Mouse (Mus musculus) c-Kit-negative CD71-positive TER-119-positive erythroid progenitor cells, embryonic 14.5 days (primary cell): ENCODE data around the gene Psma4.
"Not testable (repeated sequence)": the region's sequence is repeated elsewhere in the genome, so short reads cannot be mapped to it uniquely, and the experiment has no call there.

Experiments used
- DNase-seq: peaks from one replicate; pipeline ENCODE4 v3.0.0-alpha.2; 2013; ENCODE audit warnings: low read depth, low spot score

The Psma4 gene

DNA sequence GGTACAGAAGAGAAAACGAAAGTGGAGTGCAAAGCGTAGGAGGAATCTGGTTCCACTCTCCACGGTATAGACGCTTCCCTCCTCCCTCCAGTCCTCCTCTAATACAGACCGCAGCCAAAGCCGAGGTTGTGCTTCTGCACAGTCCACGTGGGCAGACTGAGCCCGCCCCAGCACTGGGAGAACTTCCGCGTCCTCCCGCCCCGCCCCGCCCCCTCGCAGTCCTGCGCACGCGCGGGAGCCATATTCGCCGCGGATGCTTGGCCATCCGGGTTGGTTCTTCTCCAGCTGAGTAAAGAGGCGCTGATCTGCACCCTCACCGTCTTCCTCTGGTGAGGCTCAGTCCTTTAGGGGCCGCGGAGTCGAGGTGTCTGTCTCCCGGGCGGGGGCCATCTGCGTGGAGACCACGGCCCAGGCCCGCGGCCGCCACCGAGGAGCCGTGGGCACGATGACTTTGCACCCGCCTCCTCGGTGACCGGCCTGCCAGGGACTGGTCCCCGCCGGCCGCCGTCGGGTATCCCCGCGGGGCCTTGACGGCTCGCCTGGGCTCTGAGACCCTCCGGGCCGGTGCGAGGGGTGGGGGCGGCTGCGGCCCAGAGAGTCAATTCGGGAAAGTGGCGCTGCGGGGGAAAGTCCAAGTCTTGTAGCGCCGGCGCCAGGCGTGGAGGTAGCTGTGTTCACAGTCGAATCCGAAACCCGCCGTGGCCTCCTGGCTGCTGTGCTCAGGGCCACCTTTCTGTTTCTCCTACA is at the start of gene Psma4, which contains the start of gene AY074887:
TSS of gene Psma4 (plus strand) at position 216 of the 747 bp plus-strand sequence.
TSS of gene AY074887 (minus strand) at position 424 of the 747 bp plus-strand sequence.
- peak; percentile 84 for DNase-seq

DNA sequence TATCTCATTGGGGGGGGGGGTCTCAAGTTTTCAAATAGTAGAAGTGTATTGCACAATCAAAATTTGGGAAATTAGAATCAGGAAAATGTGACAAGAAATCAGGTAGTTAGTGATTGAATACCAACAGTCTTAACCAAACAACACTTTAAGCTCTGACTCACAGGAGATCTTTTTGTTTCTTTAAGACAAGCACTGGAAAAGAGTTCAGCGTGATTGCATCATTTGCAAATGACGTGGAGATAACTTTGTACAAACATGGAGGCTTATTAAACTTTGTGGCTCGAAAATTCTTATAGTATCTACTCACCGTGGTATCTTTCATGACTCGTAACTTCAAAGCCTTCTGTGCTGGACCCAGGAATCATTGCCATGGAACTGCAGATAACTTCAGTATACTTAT is 41.1 kb upstream of the Psma4 start:
- DNase-seq = no peak

DNA sequence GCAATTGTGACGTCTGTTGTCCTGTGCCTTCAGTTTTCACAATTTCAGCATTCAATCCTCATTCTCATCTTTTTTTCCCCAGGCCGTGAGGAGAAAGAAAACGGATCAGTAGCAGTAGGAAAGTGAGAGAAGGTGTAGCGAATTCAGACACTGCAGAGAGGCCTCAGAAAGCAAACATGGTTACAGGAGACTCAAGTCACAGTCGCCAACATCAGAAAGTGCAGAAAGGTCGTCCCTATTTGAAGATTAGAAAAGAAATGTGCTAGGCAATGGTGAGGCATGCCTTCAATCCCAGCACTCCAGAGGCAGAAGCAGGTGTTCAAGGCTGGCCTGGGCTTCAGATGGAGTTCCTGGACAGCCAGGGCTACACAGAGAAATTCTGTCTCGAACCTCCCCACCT is 35.0 kb upstream of the Psma4 start:
- no peak for DNase-seq

DNA sequence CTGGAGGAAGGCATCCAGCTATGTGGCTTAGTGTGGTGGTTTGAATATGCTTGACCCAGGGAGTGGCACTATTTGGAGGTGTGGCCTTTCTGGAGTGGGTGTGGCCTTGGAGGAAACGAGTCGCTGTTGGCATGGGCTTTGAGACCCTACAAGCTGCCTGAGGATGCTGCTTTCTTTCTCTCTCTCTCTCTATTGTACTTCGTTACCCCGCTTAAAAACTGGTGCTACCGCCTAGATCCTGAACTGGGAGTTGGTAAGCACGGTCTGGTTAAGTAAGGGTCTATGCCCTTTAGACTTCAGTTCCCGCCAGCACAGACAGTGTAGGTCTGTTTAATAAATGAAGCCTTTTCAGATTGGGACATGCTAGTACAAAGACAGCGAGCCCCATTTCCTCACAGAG is 34.2 kb upstream of the Psma4 start:
- no peak for DNase-seq

DNA sequence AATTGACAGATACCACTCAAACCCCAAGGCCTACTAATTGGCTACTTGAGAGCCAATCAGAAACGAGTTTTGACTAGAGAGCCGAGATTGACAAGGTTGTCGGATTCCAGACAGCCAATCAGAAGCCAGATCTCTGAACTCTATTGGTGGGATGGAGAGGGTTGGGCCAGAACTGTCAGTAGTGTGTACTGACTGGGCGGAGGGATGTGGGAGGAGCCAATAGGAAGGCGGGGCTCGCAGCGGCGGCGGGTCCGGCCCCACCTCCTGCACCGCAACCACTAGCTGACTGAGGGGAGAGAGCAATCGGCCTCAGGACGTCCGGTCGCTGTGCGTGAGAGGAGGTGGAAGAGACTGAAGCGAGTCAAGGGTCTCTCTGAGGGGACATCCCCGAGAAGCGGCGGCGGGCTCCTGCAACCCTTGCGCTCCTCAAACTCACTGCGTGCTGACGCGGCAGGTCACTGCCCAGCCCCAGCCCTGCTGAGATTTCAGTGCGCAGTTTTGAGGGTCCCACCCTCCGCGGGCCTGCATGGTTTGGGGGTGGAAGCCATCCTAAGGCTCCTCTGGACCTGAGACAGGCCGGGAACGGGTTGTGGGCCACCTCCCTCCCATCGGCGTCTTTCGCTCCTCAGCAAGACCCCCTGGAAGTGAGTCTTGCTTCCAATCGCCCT is 33.4 kb upstream of the Psma4 start, which contains the start of gene Hykk:
TSS of gene Hykk (plus strand) at position 274 of the 668 bp plus-strand sequence.
- peak; percentile 25 for DNase-seq

DNA sequence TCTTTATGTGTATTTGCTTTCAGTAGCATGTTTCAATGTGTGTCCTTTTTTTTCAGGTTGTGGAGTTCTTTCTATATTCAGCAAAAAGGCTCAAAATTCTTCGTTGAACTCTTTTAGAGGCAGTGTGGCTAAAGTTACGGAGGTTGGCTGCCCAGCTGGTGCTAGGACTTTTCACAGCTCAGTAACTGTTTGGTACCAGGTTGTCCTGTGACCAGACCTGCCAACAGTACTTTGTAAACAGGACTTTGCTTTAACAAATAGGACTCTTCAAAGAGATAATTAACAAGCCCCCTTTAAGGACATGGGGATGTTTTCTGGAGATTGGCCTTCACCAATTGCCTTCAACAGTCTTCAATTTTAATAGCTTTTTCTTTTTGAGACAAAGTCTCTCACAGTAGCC is 32.4 kb upstream of the Psma4 start:
- no peak for DNase-seq

DNA sequence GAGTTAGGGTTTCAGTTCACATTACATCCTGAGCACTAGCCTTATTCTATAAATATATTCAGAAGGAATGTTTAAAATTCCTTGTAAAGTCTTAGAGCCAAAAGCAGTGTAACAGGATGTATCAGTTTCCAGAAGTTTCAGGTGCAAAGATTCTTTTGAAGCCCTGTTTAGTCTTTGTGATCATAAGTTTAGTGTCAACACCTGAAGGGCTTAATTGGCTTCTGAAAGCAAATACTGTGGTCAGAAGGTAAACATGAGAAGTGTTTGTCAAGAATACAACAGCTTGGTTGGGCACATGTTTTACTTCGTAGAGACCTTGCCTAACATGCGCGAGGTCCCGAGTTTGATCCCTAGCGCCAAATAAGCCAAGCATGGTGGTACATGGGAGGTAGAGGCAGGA is 31.8 kb upstream of the Psma4 start:
- DNase-seq = no peak

DNA sequence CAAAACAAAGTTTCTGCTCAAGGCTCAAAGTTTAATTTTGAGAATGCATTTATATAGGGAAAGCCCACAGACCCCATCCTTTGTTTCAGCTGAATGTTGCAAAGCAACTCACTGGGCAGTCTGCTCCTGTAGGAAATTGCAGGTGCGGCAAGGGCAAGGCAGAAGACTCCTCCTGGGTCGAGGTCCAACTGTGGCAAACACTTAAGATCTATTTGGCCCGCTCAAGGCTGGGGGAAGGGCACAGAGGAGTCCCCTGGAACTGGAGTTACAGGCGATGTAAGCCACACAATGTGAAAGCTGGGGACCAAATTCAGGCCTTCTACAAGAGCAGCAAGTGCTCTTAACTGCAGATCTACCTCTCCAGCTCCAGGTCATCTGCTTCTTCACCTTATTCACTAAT is 30.6 kb upstream of the Psma4 start:
- no peak for DNase-seq

DNA sequence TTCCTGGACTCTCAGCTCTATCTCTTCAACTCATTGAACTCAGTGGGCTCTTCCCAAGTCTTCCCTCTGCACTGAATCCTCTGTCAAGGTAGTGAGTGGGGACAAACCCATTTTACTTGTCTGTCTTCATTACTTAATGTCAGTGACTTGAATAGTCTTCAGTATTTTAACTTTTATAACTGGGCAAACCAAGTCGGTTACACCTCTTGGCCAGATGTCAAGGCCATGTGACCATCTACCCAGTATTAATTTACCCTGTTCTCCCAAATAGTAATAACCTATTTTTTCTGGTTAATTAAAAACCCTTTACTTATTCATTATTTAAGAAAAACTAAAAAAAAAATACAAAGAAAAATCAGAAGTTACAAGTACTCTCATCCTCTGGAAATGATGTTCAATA is 19.8 kb upstream of the Psma4 start:
- no peak for DNase-seq

DNA sequence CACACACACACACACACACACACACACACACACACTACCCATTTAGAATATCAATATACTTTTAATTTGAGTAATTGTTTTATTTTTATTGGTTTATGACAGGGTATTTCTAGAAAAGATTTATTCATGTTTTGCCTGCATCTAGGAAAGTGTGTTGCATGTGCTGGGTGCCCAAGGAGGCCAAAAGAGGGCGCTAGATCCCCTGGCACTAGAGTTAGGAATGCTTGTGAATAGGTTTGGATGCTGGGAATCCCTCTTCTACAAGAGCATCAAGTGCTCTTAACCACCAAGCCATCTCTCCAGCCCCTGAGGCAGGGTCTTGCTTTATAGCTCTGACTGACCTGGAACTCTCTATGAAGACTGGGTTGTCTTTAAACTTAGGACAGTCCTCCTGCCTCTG is 18.8 kb upstream of the Psma4 start:
- no peak for DNase-seq

DNA sequence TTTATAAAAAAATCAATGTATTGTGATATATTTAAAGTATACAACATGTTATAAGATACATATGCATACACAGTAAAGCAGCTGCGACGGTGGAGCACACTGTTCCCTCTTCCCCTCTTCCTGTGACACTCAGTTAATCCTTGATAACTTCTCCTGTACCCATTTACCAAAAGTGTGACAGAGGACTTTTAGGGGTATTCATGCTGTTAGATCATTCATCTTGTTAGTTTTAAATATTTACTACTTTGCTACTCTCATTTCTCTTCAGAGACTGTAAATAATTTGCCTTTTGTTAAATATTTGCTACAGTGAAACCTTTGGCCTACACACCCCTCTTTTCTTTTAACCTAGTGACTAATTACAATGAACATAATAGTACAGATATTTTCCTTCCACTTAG is 18.2 kb upstream of the Psma4 start:
- DNase-seq = no peak

DNA sequence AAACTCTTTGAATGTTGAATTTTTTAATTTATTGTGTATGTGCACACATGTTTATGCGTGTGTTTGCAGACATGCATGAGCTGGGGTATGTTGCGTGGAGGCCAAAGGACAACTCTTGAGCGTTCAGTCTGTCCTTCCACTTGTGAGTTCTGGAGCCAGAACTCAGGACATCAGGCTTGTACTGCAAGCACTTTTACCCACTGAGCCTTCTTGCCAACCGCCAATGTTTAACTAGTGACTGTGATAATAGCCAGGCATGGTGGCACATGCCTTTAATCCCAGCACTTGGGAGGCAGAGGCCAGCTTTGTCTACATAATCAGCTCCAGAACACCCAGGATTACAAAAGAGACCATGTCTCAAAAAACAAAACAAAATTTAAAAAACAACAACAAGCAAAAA is 8.5 kb upstream of the Psma4 start:
- DNase-seq = no peak

DNA sequence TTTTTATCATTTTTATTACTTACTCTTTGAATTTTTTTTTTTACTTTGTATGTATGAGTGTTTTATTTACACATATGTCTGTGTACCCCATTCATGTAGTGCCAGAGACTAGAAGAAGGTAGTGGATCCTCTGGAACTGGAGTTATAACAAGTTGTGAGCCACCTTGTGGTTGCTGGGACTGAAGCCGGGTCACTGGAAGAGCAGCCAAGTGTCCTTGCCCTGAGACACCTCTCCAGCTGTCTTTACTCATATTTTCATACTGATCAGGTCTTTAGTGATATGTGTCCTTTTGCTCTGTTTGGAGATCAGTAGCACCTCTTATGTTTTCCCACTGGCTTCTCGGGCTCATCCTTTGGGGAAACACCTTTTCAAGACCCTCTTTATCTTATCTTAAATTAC is 6.1 kb upstream of the Psma4 start:
- DNase-seq = no peak

DNA sequence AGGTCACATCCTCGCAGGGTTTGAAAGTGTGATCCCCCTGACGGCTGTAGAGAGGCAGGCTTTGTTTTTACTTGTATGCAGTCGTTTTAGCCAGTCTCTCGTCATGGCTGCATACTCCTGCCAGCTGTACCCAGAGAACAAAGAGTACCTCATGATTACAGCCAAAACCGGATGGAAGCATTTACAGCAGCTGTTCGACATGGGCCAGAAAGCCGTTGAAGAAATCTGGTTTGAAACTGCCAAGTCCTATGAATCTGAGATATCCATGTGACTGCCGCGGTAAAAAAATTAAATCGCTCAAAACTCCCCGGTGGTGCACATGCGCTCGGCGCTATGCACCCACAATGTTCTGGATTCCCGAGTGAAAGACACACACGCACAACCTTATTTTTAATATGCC is 4.3 kb upstream of the Psma4 start:
- no peak for DNase-seq

DNA sequence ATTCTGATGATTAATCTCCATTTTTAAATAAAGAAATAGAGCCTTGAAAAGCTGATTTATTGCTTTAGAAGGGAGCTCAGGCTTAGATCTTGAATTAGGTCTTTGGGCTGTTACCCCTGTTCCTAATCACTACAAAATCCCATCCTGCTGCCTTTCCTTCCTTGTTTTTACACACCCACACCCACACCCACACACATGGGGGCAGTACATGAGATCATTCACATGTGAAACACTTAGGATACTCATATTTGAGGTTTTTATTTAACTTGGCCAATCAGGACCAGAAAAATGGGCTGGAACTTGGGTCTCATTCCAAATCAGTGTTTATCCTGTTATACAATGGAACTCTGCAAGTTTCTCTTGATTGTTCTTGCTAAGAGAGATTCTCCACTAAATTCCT is 1.1 kb upstream of the Psma4 start:
- no peak for DNase-seq

DNA sequence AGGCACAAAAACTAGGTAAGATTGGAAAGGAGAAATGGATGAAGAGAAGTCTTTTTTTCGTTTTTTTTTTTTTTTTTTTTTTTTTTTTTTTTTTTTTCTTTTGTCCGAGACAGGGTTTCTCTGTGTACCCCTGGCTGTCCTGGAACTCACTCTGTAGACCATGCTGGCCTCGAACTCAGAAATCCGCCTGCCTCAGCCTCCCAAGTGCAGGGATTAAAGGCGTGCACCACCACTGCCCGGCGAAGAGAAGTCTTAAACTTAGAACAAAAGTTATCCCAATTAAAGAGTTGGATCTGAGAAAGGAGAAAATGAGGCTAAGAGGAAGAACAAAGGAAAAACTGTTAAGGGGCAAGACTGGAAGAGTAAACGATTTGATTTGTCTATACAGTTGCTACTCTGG is 428 bp upstream of the Psma4 start:
- not testable (repeated sequence) for DNase-seq

DNA sequence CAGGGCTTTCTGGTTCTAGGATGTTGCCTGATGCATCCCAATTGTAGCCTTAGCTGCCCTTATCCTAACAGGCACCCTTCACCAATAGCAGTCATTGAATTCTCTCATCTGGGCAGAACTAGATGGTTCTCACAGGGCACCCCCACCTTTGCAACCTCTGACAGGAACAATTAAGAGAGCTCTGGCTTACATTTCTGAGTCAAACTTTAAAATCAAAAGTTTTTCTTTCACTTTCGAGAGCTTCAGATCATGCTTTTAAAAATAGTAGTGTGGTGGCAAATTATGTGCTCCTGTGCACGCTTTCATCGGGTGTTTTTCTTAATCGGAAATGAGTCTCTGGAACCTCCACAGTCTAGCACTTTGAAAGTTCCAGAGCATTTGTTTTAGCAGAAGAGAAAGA is 10.5 kb downstream of the Psma4 start:
- no peak for DNase-seq

DNA sequence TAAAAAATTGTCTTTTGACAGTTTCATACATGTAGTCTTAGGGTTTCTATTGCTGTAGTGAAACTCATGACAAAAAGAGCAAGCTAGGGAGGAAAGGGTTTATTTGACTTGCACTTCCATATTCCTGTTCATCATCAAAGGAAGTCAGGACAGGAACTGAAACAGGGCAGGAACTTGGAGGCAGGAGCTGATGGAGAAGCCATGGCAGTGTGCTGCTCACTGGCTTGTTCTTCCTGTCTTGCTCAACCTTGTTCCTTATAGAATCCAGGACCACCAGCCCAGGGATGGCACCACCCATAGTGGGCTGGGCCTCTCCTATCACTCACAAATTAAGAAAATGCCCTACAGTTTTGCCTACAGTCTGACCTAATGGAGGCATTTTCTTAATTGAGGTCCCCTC is 13.1 kb downstream of the Psma4 start:
- DNase-seq = no peak

DNA sequence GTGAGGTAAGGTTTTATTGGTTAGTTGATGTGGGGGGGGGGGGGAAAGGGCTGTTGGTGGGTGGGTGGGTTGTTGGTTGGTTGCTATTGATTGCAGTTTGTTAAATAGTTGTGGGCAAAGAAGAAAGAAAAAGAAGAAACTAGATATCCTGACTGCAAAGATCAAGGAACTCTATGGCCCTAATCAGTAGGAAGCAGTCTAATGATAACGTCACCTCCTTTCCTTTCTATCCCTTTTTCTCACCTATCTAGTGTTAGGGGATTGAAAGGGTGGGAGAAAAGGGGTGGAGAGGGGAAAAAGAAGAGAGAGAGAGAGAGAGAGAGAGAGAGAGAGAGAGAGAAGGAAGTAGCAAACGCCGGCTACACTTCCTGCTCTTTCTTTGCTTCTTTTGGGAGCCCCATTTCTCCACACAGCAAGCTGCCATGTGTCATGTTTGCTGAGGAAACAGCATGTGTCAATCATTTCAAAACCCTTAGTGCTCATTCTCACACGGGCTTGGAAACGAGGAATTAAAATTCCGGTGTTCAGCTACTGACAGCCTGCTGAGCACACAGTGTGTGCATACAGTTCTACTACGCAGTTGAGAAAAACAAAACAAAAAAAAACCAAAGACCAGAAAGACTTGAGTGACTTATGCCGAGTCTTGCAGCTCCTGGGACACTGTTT is 19.5 kb downstream of the Psma4 start:
- no peak for DNase-seq

DNA sequence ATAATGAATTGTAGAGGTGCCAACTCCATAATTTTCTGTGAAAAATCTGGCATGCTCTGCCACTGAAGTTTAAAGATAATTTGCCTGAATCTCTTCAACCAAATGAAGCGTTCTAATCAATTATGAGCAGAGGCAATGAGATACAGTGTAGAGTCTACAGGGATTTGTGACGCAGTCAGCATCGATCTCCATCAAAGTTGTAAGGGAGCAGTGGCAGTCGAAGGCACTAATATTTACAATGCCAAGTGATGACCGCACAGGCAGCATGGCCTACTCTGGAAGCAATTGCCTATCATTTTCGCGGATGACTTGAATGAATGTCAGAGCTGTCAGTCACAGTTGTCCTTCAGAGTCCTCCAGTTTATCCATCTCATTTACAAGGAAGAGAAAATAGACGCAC is 30.1 kb downstream of the Psma4 start, which contains the start of gene Chrna5:
TSS of gene Chrna5 (plus strand) at position 207 of the 400 bp plus-strand sequence.
- DNase-seq = no peak

DNA sequence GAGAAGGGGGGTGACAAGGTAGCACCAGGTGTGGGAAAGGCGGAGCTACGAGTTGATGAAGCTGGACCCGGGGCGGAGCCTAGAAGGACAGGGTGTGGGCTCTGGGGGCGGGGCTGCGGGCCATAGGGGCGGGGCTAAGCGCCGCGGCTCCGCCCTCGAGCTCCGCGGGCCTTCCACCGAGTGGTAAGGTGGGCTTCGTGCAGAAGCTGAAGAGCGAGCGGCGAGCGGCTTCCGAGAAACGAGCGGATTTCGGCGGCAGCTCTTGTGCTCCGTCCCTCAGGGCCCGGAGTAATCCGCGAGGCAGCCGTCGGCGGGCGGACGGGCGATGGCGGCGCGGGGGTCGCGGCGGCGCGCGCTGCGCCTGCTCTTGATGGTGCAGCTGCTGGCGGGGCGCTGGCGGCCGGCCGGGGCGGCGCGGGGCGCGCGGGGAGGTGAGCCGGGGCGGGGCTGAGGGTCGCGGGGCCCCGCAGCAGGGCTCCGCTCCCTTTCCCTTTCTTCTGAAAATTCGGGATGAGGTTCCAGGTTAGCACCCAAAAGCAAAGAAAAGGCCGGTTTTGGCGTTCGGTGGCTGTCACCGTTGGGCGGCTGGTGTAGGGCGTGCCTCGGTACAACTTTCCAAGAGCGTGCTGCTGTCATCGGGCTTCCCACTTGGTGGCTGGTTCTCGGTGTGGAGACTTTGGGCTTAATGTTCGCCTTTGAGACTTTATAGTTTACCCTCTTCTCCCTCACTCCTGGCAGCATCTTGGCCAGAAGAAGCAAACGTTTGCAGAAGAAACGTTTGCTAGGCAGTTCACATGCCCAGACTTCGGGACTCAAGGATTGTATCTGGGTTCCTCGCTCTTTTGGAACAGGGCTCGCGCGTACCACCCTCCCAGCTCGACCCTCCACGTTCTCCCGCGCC is 31.0 kb downstream of the Psma4 start:
- DNase-seq = peak; percentile 5

DNA sequence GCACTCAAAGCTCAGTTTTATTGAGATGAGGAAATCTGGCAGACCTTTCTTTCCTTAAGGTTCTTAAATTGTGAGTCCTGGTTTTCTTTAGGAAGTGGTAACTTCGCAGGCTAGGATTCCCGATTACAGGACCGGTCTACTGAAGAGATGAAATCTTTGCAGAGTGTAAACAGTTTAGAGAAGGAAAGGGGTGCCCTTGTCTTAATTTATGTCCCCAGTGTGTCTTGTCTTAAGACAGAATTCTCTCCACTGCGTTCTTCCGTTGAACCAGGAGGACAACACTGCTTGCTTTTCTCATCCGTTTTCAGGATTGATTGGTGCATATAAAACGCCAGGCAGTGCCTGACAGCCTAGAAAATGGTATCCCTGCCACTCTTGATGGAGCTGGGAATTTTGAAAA is 31.8 kb downstream of the Psma4 start:
- no peak for DNase-seq
